Mouse (Mus musculus) spleen, adult 2 months (tissue): ENCODE measurements around the gene Rpl3.

Source experiments
- CTCF ChIP-seq: fragments of 200-500 bp; IDR thresholded peaks from 2 replicates; pipeline ENCODE4 v1.5.1; 2011; ENCODE audit warnings: mild to moderate bottlenecking, inconsistent platforms; ENCODE audit not compliant: insufficient read depth, insufficient read length, insufficient replicate concordance; ENCODE audit errors: extremely low read depth
- POLR2A ChIP-seq: fragments of 200-500 bp; IDR thresholded peaks from 2 replicates; pipeline ENCODE4 v1.6.1; 2011; ENCODE audit warnings: low read depth, low read length, inconsistent platforms

DNA sequence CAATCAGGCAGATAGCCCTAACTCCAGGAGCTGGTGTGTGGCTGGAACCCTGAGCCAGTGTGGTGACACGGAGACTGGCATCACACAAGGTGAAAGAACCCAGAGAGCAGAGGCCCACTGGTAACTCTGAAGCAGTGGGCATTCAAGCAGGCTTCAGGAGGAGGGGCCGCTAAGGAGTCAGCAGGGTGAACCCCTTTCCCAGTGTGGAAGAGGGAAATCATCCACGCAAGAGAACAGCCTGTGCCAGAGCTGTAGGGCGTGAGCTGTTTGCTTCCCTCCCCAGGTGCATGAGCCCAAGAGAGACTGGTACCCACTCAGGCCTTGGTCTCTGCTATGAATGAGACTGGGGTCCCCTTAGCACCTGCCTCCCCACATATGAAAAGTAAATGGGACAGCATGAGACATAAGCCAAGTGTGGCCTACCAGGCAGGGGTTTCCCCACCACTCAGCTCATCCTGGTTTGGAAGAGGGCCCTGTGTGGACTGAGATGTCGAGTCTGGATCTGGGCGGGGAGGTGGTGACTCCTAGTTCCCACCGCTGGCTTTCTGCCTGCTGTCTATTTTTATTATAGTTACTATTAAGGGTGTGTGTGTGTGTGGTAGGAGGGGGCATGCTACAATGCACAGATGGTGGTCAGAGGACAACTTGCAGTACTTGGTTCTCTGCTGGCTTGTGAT is 19.0 kb downstream of the Rpl3 start:
- TF ChIP-seq CTCF, result no peak
- no peak for TF ChIP-seq POLR2A
